Mouse (Mus musculus) midbrain, embryonic 11.5 days (tissue): ENCODE results near the gene T. TPM values are rescaled to one million over a fixed set of nuclear protein-coding genes. Genes with fewer than 3 reads are reported as not detected.
A peak's percentile ranks its signal among the peaks of the same experiment; 100 is the strongest.
"Not testable (repeated sequence)": the region's sequence is repeated elsewhere in the genome, so short reads cannot be mapped to it uniquely, and the experiment has no call there.

Experiments
- ATAC-seq: fragments of 200-750 bp; cut with Nextera tagmentation; 2 replicates; pipeline ENCODE4 v1.8.0; 2017; ENCODE audit warnings: moderate TSS enrichment, moderate library complexity; ENCODE audit not compliant: low FRiP score
- DNase-seq: peaks from one replicate; pipeline ENCODE4 v3.0.0; 2015; ENCODE audit warnings: low spot score; ENCODE audit errors: missing footprints
- H3K27ac ChIP-seq: fragments of 300-500 bp; sonication (generic); 2 replicates; pipeline ENCODE4 v1.5.1; 2014; ENCODE audit warnings: low read depth, low read length
- H3K27me3 ChIP-seq: fragments of 300-500 bp; sonication (generic); 2 replicates; pipeline ENCODE4 v1.6.1; 2014; ENCODE audit warnings: mild to moderate bottlenecking, low read length, moderate library complexity, mixed read lengths; ENCODE audit not compliant: control insufficient read depth, insufficient read depth
- H3K36me3 ChIP-seq: fragments of 300-500 bp; sonication (generic); 2 replicates; pipeline ENCODE4 v1.6.1; 2014; ENCODE audit warnings: mild to moderate bottlenecking, low read length, moderate library complexity, mixed read lengths; ENCODE audit not compliant: control insufficient read depth, insufficient read depth
- H3K4me1 ChIP-seq: fragments of 300-500 bp; sonication (generic); 2 replicates; pipeline ENCODE4 v1.6.1; 2014; ENCODE audit warnings: low read length; ENCODE audit not compliant: control insufficient read depth, insufficient read depth
- H3K4me2 ChIP-seq: fragments of 300-500 bp; sonication (generic); 2 replicates; pipeline ENCODE4 v1.6.1; 2014; ENCODE audit warnings: mild to moderate bottlenecking, moderate library complexity
- H3K4me3 ChIP-seq: fragments of 300-500 bp; sonication (generic); 2 replicates; pipeline ENCODE4 v1.5.1; 2014; ENCODE audit warnings: low read depth, low read length
- H3K9ac ChIP-seq: fragments of 300-500 bp; sonication (generic); 2 replicates; pipeline ENCODE4 v1.6.1; 2014; ENCODE audit warnings: low read length
- H3K9me3 ChIP-seq: fragments of 300-500 bp; sonication (generic); 2 replicates; pipeline ENCODE4 v1.6.1; 2016; ENCODE audit warnings: low read length; ENCODE audit not compliant: control insufficient read depth
- WGBS: fragments of 180-500 bp; shearing (Covaris S2); extraction: QIAGEN DNeasy Blood & Tissue Kit; methylation state at CpG from one replicate; pipeline ENCODE4 v1.1.7; 2014; 5-methylcytosine and 5-hydroxymethylcytosine counted together
- polyA plus RNA-seq: library from polyadenylated mRNA; unstranded; fragments of >200 nt; fragmentation: Nextera tagmentation; extraction: Ambion mirVana; gene quantifications from 2 replicates; pipeline ENCODE4 v1.2.1, GENCODE M21; 2014

Gene T
- polyA plus RNA-seq, 1 experiment from 2014 or later, result 0.93 TPM

DNA sequence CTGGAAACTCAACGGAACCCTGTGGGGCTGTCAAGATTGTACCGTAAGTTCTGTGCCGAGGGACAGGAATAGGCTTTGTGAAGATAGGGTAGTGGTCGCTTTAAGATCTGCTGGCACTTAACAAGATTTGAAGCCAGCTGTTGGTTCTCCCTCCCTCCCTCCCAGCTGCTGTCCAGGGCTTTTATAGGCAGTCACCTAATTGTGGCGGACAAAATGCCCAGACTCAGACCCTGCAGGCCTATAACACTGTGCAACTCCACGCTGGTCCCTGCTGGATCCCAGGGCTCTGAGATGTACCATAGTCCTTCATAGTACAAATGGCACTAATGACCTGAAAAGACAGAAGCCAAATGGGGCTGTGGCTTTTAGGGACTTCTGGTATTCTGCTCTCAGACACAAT, 27.9 kb upstream of the T start:
- no peak overlapping the region for H3K9ac ChIP-seq
- H3K27ac ChIP-seq, result no peak overlapping the region
- H3K4me3 ChIP-seq, result no peak overlapping the region
- no peaks in the 10 kb centered on the region for H3K9me3 ChIP-seq
- H3K4me1 ChIP-seq, result peaks cover 9% of the 10 kb centered on the region
- DNase-seq (peak; percentile 83), ATAC-seq (no peak)
- no peaks in the 10 kb centered on the region for H3K27me3 ChIP-seq
- 40% methylated on average over 6 of the region's 6 CpGs for WGBS
- H3K4me2 ChIP-seq, result no peak overlapping the region
- no peaks in the 10 kb centered on the region for H3K36me3 ChIP-seq

DNA sequence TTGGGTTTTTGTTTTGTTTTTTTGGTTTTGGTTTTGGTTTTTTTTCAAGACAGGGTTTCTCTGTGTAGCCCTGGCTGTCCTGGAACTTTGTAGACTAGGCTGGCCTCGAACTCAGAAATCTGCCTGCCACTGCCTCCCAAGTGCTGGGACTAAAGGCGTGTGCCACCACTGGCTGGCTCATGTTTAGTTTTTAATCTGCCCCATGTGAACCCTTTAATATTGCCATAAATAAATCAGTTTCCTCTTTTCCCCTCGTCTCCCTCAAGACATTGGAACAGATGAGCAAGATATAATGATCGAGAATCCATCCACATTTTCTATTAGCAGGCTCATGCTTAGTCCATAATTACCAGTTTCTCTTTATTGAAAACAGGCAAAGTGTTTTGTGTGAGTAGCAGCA, 26.2 kb upstream of the T start:
- H3K4me2 ChIP-seq, ATAC-seq, H3K4me3 ChIP-seq, H3K27ac ChIP-seq, H3K9ac ChIP-seq, H3K9me3 ChIP-seq, H3K27me3 ChIP-seq, H3K4me1 ChIP-seq, H3K36me3 ChIP-seq: not testable (repeated sequence)
- DNase-seq, result peak; percentile 69
- WGBS, result 75% methylated on average over 4 of the region's 4 CpGs

DNA sequence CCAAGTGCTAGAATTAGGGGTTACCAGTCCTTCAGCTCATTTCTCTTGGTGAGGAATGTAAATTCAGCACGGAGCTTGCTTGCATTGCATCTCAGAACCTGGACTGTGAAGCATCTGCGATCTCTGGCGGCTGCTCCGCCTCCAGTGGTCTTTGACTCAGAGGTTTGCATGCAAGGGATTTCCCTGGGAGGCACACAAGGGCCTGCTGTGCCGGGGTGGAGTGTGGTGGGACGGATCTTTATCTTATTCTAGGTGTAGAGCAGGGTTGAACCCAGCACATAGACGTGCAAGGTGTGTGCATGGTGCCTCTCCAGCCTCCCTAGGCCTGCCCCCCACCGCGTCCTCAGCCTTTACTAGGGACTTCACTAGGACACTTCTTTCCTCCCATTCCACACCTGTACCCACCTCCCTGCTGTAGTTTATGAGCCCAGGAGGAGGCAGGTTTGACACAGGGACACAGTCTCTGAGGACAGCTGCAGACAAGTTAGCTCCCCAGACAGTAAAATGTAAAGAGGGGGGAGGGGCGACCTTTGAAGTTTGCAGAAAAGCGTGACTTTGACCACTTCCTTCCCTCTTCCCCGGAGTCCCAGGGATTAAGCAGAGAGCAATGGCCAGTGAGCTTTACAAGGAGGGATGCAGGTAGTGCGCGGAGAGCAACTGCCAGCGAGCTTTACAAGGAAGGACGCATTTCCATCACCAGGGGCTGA, 25.5 kb upstream of the T start:
- DNase-seq (peak; percentile 88), ATAC-seq (no peak)
- peak overlapping the region; percentile 13; the same call in 1 of the 2 replicates for H3K9ac ChIP-seq
- no peaks in the 10 kb centered on the region for H3K36me3 ChIP-seq
- peaks cover under 1% of the 10 kb centered on the region; the same call in 1 of the 2 replicates for H3K27me3 ChIP-seq
- H3K27ac ChIP-seq, result no peak overlapping the region
- H3K9me3 ChIP-seq, result no peaks in the 10 kb centered on the region
- H3K4me2 ChIP-seq, result no peak overlapping the region; the same call in 1 of the 2 replicates
- no peak overlapping the region for H3K4me3 ChIP-seq
- peaks cover 9% of the 10 kb centered on the region for H3K4me1 ChIP-seq
- 3% methylated on average over 16 of the region's 16 CpGs for WGBS

DNA sequence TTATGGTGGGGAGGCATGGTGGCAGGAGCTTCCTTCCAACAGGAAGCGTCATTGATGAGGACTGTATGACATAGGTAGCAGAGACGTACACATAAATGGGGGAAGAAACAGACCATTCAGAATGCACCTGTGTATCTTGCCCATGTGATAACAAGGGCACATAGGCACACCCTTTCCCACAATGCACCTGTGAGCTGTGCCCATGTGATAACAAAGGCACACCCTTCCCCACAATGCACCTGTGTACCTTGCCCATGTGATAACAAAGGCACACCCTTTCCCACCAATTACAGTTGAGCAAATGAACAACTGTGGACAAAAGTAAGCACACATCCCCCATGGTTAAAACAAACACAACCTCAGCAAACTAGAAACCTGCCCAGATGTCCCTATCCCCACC, 23.9 kb upstream of the T start:
- Histone ChIP-seq H3K4me1 (peaks cover 9% of the 10 kb centered on the region), H3K9ac (no peak overlapping the region), H3K27ac (no peak overlapping the region), H3K4me2 (no peak overlapping the region), H3K9me3 (no peaks in the 10 kb centered on the region), H3K27me3 (peaks cover 3% of the 10 kb centered on the region; the same call in 1 of the 2 replicates), H3K36me3 (no peaks in the 10 kb centered on the region), H3K4me3 (no peak overlapping the region)
- no peak for ATAC-seq
- no peak for DNase-seq
- 83% methylated on average over 2 of the region's 2 CpGs for WGBS

DNA sequence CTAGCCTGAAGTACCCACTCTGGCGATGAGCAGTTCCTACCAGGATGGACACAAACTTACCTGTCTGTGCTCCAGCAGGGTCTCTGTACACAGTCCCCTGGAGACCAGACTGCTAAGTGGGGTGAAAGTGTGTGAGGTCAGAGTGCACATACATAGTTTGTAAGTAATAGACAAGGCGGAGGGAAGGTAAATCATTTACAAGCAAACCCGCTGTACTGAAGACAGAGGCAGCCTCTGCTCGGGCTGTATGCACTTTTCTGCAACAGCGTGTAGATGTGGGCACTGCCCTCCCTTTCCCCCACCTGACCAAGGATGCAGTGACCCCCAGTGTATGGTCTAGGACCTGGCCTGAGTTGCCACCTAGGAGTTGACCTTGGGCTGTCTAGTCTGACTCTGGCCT, 20.6 kb upstream of the T start:
- Histone ChIP-seq H3K9ac (no peak overlapping the region), H3K27ac (no peak overlapping the region), H3K4me1 (peaks cover 7% of the 10 kb centered on the region), H3K9me3 (no peaks in the 10 kb centered on the region), H3K27me3 (peaks cover 3% of the 10 kb centered on the region; the same call in 1 of the 2 replicates), H3K4me2 (no peak overlapping the region), H3K4me3 (no peak overlapping the region), H3K36me3 (no peaks in the 10 kb centered on the region)
- ATAC-seq (no peak), DNase-seq (no peak)
- 70% methylated on average over 5 of the region's 5 CpGs for WGBS

DNA sequence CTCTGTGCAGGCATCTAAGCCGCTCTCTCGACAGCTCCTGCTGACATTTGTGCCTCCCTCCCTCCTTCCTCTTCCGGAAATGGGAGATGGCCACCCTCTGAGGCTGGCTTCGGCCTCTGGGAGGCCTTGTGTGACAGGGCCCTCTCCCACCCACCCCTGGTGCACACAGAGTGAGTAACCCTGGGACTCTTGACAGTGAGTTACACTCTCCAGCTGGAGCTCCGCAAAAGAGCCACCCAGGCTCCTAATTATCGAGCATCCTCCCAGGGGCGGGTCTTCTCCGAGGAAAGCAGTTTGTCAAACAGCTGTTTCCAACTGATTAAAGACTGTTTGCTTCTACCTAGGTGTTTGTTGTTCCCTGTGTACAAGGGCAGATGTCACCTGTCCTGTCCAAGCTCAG, 18.7 kb upstream of the T start:
- Histone ChIP-seq H3K27ac (no peak overlapping the region), H3K9ac (no peak overlapping the region)
- ATAC-seq, result no peak

DNA sequence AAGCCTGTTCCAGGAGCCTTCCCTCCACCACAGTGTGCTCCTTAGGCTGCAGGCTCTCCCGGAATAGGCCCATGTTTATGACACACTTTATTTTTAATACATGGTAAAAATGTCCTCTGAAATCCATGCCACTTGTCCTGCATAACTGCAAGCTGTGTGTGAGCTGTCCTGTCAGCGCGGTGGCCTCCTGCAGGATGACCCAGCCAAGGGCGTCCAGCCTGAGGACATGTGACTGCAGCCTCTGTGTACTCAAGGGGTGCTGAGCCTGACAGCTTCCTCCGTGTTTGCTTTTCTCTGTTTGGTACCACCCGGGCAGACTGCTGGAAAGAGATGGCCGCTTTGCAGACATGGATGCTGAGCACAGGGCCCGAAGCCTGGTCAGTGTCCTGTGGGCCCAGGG, 17.4 kb upstream of the T start:
- no peak overlapping the region for H3K9ac ChIP-seq
- no peak overlapping the region for H3K4me2 ChIP-seq
- ATAC-seq (no peak), DNase-seq (no peak)
- 56% methylated on average over 8 of the region's 8 CpGs for WGBS
- H3K9me3 ChIP-seq, result no peaks in the 10 kb centered on the region
- H3K4me3 ChIP-seq, result no peak overlapping the region
- H3K27ac ChIP-seq, result no peak overlapping the region
- no peaks in the 10 kb centered on the region for H3K36me3 ChIP-seq
- peaks cover 3% of the 10 kb centered on the region; the same call in 1 of the 2 replicates for H3K27me3 ChIP-seq
- no peaks in the 10 kb centered on the region; the same call in 1 of the 2 replicates for H3K4me1 ChIP-seq

More for the DNA sequence above, 18.7 kb upstream of the T start:
- no peak for DNase-seq
- no peaks in the 10 kb centered on the region; the same call in 1 of the 2 replicates for H3K4me1 ChIP-seq
- peaks cover 3% of the 10 kb centered on the region; the same call in 1 of the 2 replicates for H3K27me3 ChIP-seq
- 7% methylated on average over 8 of the region's 8 CpGs for WGBS
- no peak overlapping the region for H3K4me2 ChIP-seq
- no peaks in the 10 kb centered on the region for H3K9me3 ChIP-seq
- H3K36me3 ChIP-seq, result no peaks in the 10 kb centered on the region
- no peak overlapping the region for H3K4me3 ChIP-seq

DNA sequence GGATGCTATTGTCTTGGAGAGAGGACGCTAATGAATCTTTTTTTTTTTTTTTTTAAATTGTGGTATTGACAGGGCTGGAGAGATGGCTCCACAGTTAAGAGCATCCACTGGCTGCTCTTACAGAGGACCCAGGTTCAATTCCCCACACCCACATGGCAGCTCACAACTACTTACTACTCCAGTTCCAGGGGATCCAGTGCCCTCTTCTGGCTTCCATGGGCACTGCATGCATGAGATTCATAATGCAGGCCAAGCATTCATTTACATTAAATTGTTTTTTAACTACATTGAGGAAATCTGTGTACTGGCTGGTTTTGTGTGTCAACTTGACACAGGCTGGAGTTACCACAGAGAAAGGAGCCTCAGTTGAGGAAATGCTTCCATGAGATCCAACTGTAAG, 13.5 kb upstream of the T start:
- Histone ChIP-seq H3K36me3 (no peaks in the 10 kb centered on the region), H3K27ac (no peak overlapping the region), H3K4me1 (no peaks in the 10 kb centered on the region), H3K9me3 (no peaks in the 10 kb centered on the region), H3K27me3 (no peaks in the 10 kb centered on the region), H3K9ac (no peak overlapping the region), H3K4me2 (no peak overlapping the region), H3K4me3 (no peak overlapping the region)
- WGBS, result 63% methylated on average over 1 of the region's 1 CpGs
- ATAC-seq (no peak), DNase-seq (no peak)

DNA sequence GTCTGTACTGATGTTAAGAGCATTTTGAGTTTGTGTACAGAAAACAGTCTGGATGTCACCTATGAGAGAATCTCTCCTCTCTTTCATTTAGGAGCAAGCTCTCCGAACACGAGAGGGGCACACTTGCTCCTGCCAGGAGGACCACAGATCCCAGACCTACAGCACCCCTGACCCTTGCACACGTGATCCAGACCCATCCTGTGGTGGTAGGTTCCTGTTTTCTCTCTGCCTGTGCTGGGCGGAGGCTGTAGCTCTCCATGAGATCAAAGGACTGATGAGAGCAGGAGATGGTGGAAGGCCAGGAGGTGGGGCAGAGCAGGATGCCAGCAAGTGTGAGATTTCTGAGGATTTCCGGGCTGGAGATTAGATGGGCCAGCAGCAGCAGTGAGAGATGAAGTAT, 12.7 kb upstream of the T start:
- 48% methylated on average over 5 of the region's 5 CpGs for WGBS
- Histone ChIP-seq H3K27me3 (no peaks in the 10 kb centered on the region), H3K9me3 (no peaks in the 10 kb centered on the region), H3K27ac (no peak overlapping the region), H3K4me1 (no peaks in the 10 kb centered on the region), H3K9ac (no peak overlapping the region), H3K4me2 (no peak overlapping the region), H3K36me3 (no peaks in the 10 kb centered on the region), H3K4me3 (no peak overlapping the region)
- DNase-seq (no peak), ATAC-seq (no peak)
